Mouse (Mus musculus) CH12.LX (cell line): Measurements from ENCODE around the gene Ndufaf1. TPM values are rescaled to one million over a fixed set of nuclear protein-coding genes. Genes with fewer than 3 reads are reported as not detected.
A peak's percentile ranks its signal among the peaks of the same experiment; 100 is the strongest.

Experiments
- DNase-seq: peaks from one replicate; pipeline ENCODE4 v3.0.0-alpha.2; 2013; ENCODE audit errors: extremely low read depth
- H3K27ac ChIP-seq: 2 replicates; pipeline ENCODE4 v1.5.1; 2012; ENCODE audit warnings: low read depth, mild to moderate bottlenecking, control low read depth, moderate library complexity; ENCODE audit not compliant: insufficient read depth
- H3K27me3 ChIP-seq: replicated peaks from 2 replicates; pipeline ENCODE3; 2012; ENCODE audit warnings: inconsistent platforms
- H3K36me3 ChIP-seq, 2 experiments: replicated peaks in 1 of 2; 2 replicates each; pipeline versions ENCODE3 to v1.6.1; 2012; ENCODE audit warnings: inconsistent platforms in 1 of 2, low read length in 1 of 2, mild to moderate bottlenecking in 1 of 2, mixed read lengths in 1 of 2, moderate library complexity in 1 of 2; ENCODE audit not compliant: control insufficient read depth in 1 of 2, insufficient read depth in 1 of 2
- H3K4me1 ChIP-seq, 2 experiments: 2 replicates each; pipeline ENCODE4 v1.6.1; 2012; ENCODE audit warnings: inconsistent platforms in 1 of 2, moderate library complexity in 1 of 2; ENCODE audit not compliant: insufficient read depth in 2 of 2, control insufficient read depth in 1 of 2
- H3K4me2 ChIP-seq: 2 replicates; pipeline ENCODE4 v1.6.1; 2012; ENCODE audit warnings: low read depth, mild to moderate bottlenecking, control low read depth; ENCODE audit not compliant: poor library complexity, insufficient read depth, severe bottlenecking
- H3K4me3 ChIP-seq, 3 experiments: fragments of 150-350 bp in 1 of 3; sonication (generic) in 1 of 3; replicated peaks in 1 of 3; 2 replicates each; pipeline versions ENCODE3 to v1.5.1; 2011 to 2012; ENCODE audit warnings: low read depth in 2 of 3, low read length in 2 of 3, mild to moderate bottlenecking in 2 of 3, moderate library complexity in 2 of 3, control low read depth in 1 of 3, improper control_type of control experiment in 1 of 3, inconsistent platforms in 1 of 3, mixed read lengths in 1 of 3; ENCODE audit not compliant: poor library complexity in 1 of 3
- H3K79me2 ChIP-seq: replicated peaks from 2 replicates; pipeline ENCODE4 v1.6.1; 2012; ENCODE audit warnings: mild to moderate bottlenecking, moderate library complexity; ENCODE audit not compliant: control insufficient read depth, poor library complexity, insufficient read depth, severe bottlenecking; ENCODE audit errors: extremely low read depth
- H3K9ac ChIP-seq: 2 replicates; pipeline ENCODE4 v1.6.1; 2012; ENCODE audit warnings: low read depth, mild to moderate bottlenecking, control low read depth, moderate library complexity; ENCODE audit not compliant: insufficient read depth
- H3K9me3 ChIP-seq: replicated peaks from 2 replicates; pipeline ENCODE3; 2012; ENCODE audit warnings: low read length, inconsistent platforms, mixed read lengths
- CHD1 ChIP-seq: IDR thresholded peaks from 2 replicates; pipeline ENCODE4 v1.6.1; 2012; ENCODE audit warnings: low read depth, low read length, improper control_type of control experiment, inconsistent platforms
- CHD2 ChIP-seq: IDR thresholded peaks from 2 replicates; pipeline ENCODE4 v1.6.1; 2011; ENCODE audit warnings: low read length, improper control_type of control experiment
- CTCF ChIP-seq, 2 experiments: IDR thresholded peaks in 1 of 2; conservative IDR thresholded peaks in 1 of 2; 2 replicates each; pipeline ENCODE4 v1.5.1; 2011 to 2012; ENCODE audit warnings: low read depth in 2 of 2, low read length in 2 of 2, improper control_type of control experiment in 1 of 2, inconsistent platforms in 1 of 2, mild to moderate bottlenecking in 1 of 2, moderate library complexity in 1 of 2
- EP300 ChIP-seq: IDR thresholded peaks from 2 replicates; pipeline ENCODE4 v1.6.1; 2011; ENCODE audit warnings: low read length, improper control_type of control experiment
- ETS1 ChIP-seq: conservative IDR thresholded peaks from 2 replicates; pipeline ENCODE4 v1.6.1; 2012; ENCODE audit warnings: low read depth, mild to moderate bottlenecking, inconsistent platforms, low read length, improper control_type of control experiment, moderate library complexity
- GABPA ChIP-seq: IDR thresholded peaks from 2 replicates; pipeline ENCODE4 v1.6.1; 2012; ENCODE audit warnings: low read depth, low read length, improper control_type of control experiment, inconsistent platforms; ENCODE audit not compliant: insufficient replicate concordance
- IRF4 ChIP-seq: IDR thresholded peaks from 2 replicates; pipeline ENCODE4 v1.6.1; 2014; ENCODE audit warnings: low read depth, mild to moderate bottlenecking, inconsistent platforms, low read length, improper control_type of control experiment
- KAT2A ChIP-seq: IDR thresholded peaks from 2 replicates; pipeline ENCODE4 v1.6.1; 2012; ENCODE audit warnings: low read length, improper control_type of control experiment, inconsistent platforms; ENCODE audit not compliant: insufficient replicate concordance
- MAFK ChIP-seq: IDR thresholded peaks from 2 replicates; pipeline ENCODE4 v1.6.1; 2011; ENCODE audit warnings: low read length, improper control_type of control experiment; ENCODE audit not compliant: insufficient replicate concordance
- MEF2A ChIP-seq: IDR thresholded peaks from 2 replicates; pipeline ENCODE4 v1.6.1; 2014; ENCODE audit warnings: low read depth, mild to moderate bottlenecking, inconsistent platforms, low read length, improper control_type of control experiment, borderline replicate concordance
- MYC ChIP-seq: IDR thresholded peaks from 2 replicates; pipeline ENCODE4 v1.6.1; 2011; ENCODE audit warnings: low read depth, mild to moderate bottlenecking, improper control_type of control experiment, low read length
- NRF1 ChIP-seq: IDR thresholded peaks from 2 replicates; pipeline ENCODE4 v1.6.1; 2014; ENCODE audit warnings: low read depth, mild to moderate bottlenecking, inconsistent platforms, low read length, improper control_type of control experiment, moderate library complexity
- POLR2A ChIP-seq: IDR thresholded peaks from 2 replicates; pipeline ENCODE4 v1.6.1; 2011; ENCODE audit warnings: low read depth, mild to moderate bottlenecking, improper control_type of control experiment, low read length
- RAD21 ChIP-seq: IDR thresholded peaks from 2 replicates; pipeline ENCODE4 v1.6.1; 2011; ENCODE audit warnings: low read depth, mild to moderate bottlenecking, low read length, improper control_type of control experiment, moderate library complexity
- SMC3 ChIP-seq: IDR thresholded peaks from 2 replicates; pipeline ENCODE4 v1.6.1; 2011; ENCODE audit warnings: low read depth, low read length, improper control_type of control experiment
- UBTF ChIP-seq: IDR thresholded peaks from 2 replicates; pipeline ENCODE4 v1.6.1; 2012; ENCODE audit warnings: low read depth, mild to moderate bottlenecking, inconsistent platforms, low read length, improper control_type of control experiment, moderate library complexity
- USF1 ChIP-seq: IDR thresholded peaks from 2 replicates; pipeline ENCODE4 v1.6.1; 2014; ENCODE audit warnings: low read depth, mild to moderate bottlenecking, inconsistent platforms, low read length, improper control_type of control experiment
- ZMIZ1 ChIP-seq: IDR thresholded peaks from 2 replicates; pipeline ENCODE4 v1.6.1; 2012; ENCODE audit warnings: low read depth, mild to moderate bottlenecking, inconsistent platforms, low read length, improper control_type of control experiment
- ZNF384 ChIP-seq: IDR thresholded peaks from 2 replicates; pipeline ENCODE4 v1.6.1; 2012; ENCODE audit warnings: low read depth, low read length, improper control_type of control experiment, inconsistent platforms
- dilution Hi-C: fragments of 300-500 bp; cut with MboI; formaldehyde crosslinking; loops from 2 replicates; pipeline ENCODE4 v1.14.3; 2020; ENCODE audit warnings: low sequenced_read_pairs; ENCODE audit not compliant: extremely low pct_unique_long_range_greater_than_20kb, extremely low pct_ligation_motif_present
- in situ Hi-C: fragments of 300-500 bp; cut with MboI; formaldehyde crosslinking; loops from 3 replicates; pipeline ENCODE4 v1.14.3; 2019; ENCODE audit warnings: low sequenced_read_pairs, low pct_ligation_motif_present, low pct_unique_long_range_greater_than_20kb, mixed read lengths
- polyA plus RNA-seq: library from polyadenylated mRNA; unstranded; fragments of >175 nt; gene quantifications from 2 replicates; pipeline ENCODE4 v1.2.1, GENCODE M21; 2012; ENCODE audit warnings: low read depth; ENCODE audit not compliant: insufficient read length
- total RNA-seq, 2 experiments: library from RNA; depleted of rRNA; stranded (reverse); fragments of 300-350 nt in 1 of 2; fragments of >200 nt in 1 of 2; gene quantifications; 2 replicates each; pipeline ENCODE4 v1.2.3; 2012 to 2014

Ndufaf1 gene
- total and polyA plus RNA-seq, 3 experiments, result 25.1 to 53.6 (median 35.6) TPM

- dilution Hi-C loops (no loop called here), in situ Hi-C loops (no loop called here)
- H3K4me3 ChIP-seq, result no peak overlapping the region
- DNase-seq, result no peak
- H3K27me3 ChIP-seq, result no peaks in the 10 kb centered on the region
- no peak overlapping the region for H3K27ac ChIP-seq
- H3K36me3 ChIP-seq, result peaks cover 58 to 84% of the 10 kb centered on the region in 2 experiments
- peaks cover 3 to 17% of the 10 kb centered on the region in 2 experiments for H3K4me1 ChIP-seq
- H3K9ac ChIP-seq, result no peak overlapping the region
- H3K79me2 ChIP-seq, result no peaks in the 10 kb centered on the region
- H3K4me2 ChIP-seq, result no peak overlapping the region
- no peaks in the 10 kb centered on the region for H3K9me3 ChIP-seq
- TF ChIP-seq ETS1, result no peak
- TF ChIP-seq IRF4, result no peak
- no peak for TF ChIP-seq UBTF
- no peak for TF ChIP-seq RAD21
Measured at GRCm38 (mm10) chr2:119641214-119641912, 21.3 kb downstream of the Ndufaf1 start.

- no peaks in the 10 kb centered on the region for H3K9me3 ChIP-seq
- in situ Hi-C loops (no loop called here), dilution Hi-C loops (no loop called here)
- H3K36me3 ChIP-seq, result peaks cover 48 to 84% of the 10 kb centered on the region in 2 experiments
- peak; percentile 77 for DNase-seq
- no peaks in the 10 kb centered on the region for H3K79me2 ChIP-seq
- H3K4me3 ChIP-seq, result no peak overlapping the region
- TF ChIP-seq SMC3 (peak; percentile 14; the same call in 1 of the 2 replicates), EP300 (no peak), CTCF (conservative IDR thresholded peaks at IDR 0.05 in 1 of 2, IDR thresholded peaks at IDR 0.05 in 1 of 2; ENCODE audit: low read depth in 2 of 2, low read length in 2 of 2) (peak; percentile 19 to 45; a peak in 2 of 4 replicates), CHD2 (no peak), RAD21 (no peak), GABPA (no peak), USF1 (no peak), POLR2A (no peak), MEF2A (no peak)
- H3K27me3 ChIP-seq, result no peaks in the 10 kb centered on the region
- H3K9ac ChIP-seq, result no peak overlapping the region
- H3K27ac ChIP-seq, result no peak overlapping the region
- H3K4me2 ChIP-seq, result no peak overlapping the region
- H3K4me1 ChIP-seq, result peaks cover 0 to 9% of the 10 kb centered on the region in 2 experiments; a peak in 1 of 4 replicates
Measured at GRCm38 (mm10) chr2:119636781-119637180, 25.8 kb downstream of the Ndufaf1 start.

GRCm38 (mm10) chr2:119621302-119621701 lies 41.3 kb downstream of the Ndufaf1 start:
- H3K79me2 ChIP-seq, result peaks cover 47% of the 10 kb centered on the region
- DNase-seq, result no peak
- peak overlapping the region; percentile 55; the same call in 1 of the 2 replicates for H3K9ac ChIP-seq
- H3K9me3 ChIP-seq, result no peaks in the 10 kb centered on the region
- in situ Hi-C loops, result no loop called here
- no peak overlapping the region for H3K27ac ChIP-seq
- TF ChIP-seq EP300 (no peak), MYC (no peak), CHD1 (no peak), MAFK (no peak), CTCF (conservative IDR thresholded peaks at IDR 0.05 in 1 of 2, IDR thresholded peaks at IDR 0.05 in 1 of 2; ENCODE audit: low read depth in 2 of 2, low read length in 2 of 2) (no peak), NRF1 (no peak), ETS1 (no peak), POLR2A (no peak), SMC3 (no peak), UBTF (no peak), RAD21 (no peak), ZMIZ1 (no peak), MEF2A (no peak), KAT2A (no peak), ZNF384 (no peak)
- peak overlapping the region; percentile 76 for H3K4me2 ChIP-seq
- peaks cover 10 to 36% of the 10 kb centered on the region in 2 experiments for H3K36me3 ChIP-seq
- H3K4me1 ChIP-seq, result peaks cover 2 to 28% of the 10 kb centered on the region in 2 experiments; a peak in 2 of 4 replicates
- peak overlapping the region; percentile 16 to 36 (median 17) for H3K4me3 ChIP-seq
- dilution Hi-C loops, result no loop called here
- H3K27me3 ChIP-seq, result no peaks in the 10 kb centered on the region
